13 mouse cellular contexts compared by ENCODE assay signal in genomic region chr8:61516745-61517501, GRCm38 (mm10). TPM values are rescaled to one million over a fixed set of nuclear protein-coding genes. Genes with fewer than 3 reads are reported as not detected.
DNase-seq lines count a peak whose midpoint lies in the region; ATAC-seq and TF ChIP-seq lines count a peak whose summit lies in the region.
"Had no signal": no experiment of that assay in that cellular context is flagged by ENCODE, and none has a peak within 500 bp of the region (broad histone marks: within the 10 kb centered on the region; RNA-seq: fewer than 3 reads in every experiment).

No protein-coding gene starts in this region.

- TF ChIP-seq CTCF in hindbrain, postnatal 0 days (IDR thresholded peaks at IDR 0.05; ENCODE audit: low read depth), result no peak
- no peak for TF ChIP-seq CTCF in gastrocnemius, adult 2 months (IDR thresholded peaks at IDR 0.05)
- TF ChIP-seq CTCF in intestine, postnatal 0 days (IDR thresholded peaks at IDR 0.05; ENCODE audit: low read depth), result no peak

- ATAC-seq in forebrain, embryonic 16.5 days, result no peak
- ATAC-seq in forebrain, embryonic 13.5 days, result no peak
- no peak for ATAC-seq in hindbrain, postnatal 0 days
- no peak for ATAC-seq in neural tube, embryonic 13.5 days (ENCODE audit: low read depth)
- no peak for ATAC-seq in intestine, postnatal 0 days
- no peak for ATAC-seq in megakaryocyte-erythroid progenitor cell, adult 5-6 weeks (replicated peaks; ENCODE audit: low FRiP score, low TSS enrichment, poor library complexity, severe bottlenecking)

- H3K27ac ChIP-seq in forebrain, embryonic 10.5 days, result peak overlapping the region; percentile 40; the same call in 1 of the 2 replicates
- H3K27ac ChIP-seq in forebrain, embryonic 16.5 days (ENCODE audit: low read length), result no peak overlapping the region
- peak overlapping the region; percentile 84 for H3K27ac ChIP-seq in forebrain, embryonic 13.5 days
- H3K27ac ChIP-seq in hindbrain, postnatal 0 days, result no peak overlapping the region; the same call in 1 of the 2 replicates
- peak overlapping the region; percentile 54; the same call in 1 of the 2 replicates for H3K27ac ChIP-seq in neural tube, embryonic 13.5 days (replicated peaks)
- no peak overlapping the region for H3K27ac ChIP-seq in gastrocnemius, adult 2 months
- H3K27ac ChIP-seq in intestine, postnatal 0 days (ENCODE audit: low read depth, low read length), result no peak overlapping the region
- H3K27ac ChIP-seq: intestine, embryonic 15.5 days; kidney, postnatal 0 days; liver, embryonic 13.5 days; stomach, embryonic 15.5 days had no signal

- intact Hi-C loops in gastrocnemius, adult 2 months (cut with DNase I), result loop anchor here (5.0 to 10.0 kb wide), 2 partner anchors 392 to 475 kb away; no protein-coding TSS in a partner anchor

- no peak for DNase-seq in forebrain, embryonic 10.5 days (ENCODE audit: extremely low spot score, low spot score)
- DNase-seq in hindbrain, postnatal 0 days (ENCODE audit: low spot score), result peak; percentile 31
- DNase-seq in gastrocnemius, adult 2 months, result no peak

- H3K4me1 ChIP-seq in forebrain, embryonic 10.5 days, result peaks cover 32% of the 10 kb centered on the region
- H3K4me1 ChIP-seq in forebrain, embryonic 16.5 days (replicated peaks; ENCODE audit: control insufficient read depth, insufficient read depth, low read length), result peaks cover 19% of the 10 kb centered on the region
- peaks cover 33% of the 10 kb centered on the region for H3K4me1 ChIP-seq in forebrain, embryonic 13.5 days
- peaks cover 4% of the 10 kb centered on the region; the same call in 1 of the 2 replicates for H3K4me1 ChIP-seq in hindbrain, postnatal 0 days (ENCODE audit: insufficient read depth, low read length)
- peaks cover 35% of the 10 kb centered on the region for H3K4me1 ChIP-seq in neural tube, embryonic 13.5 days (replicated peaks)
- no peaks in the 10 kb centered on the region for H3K4me1 ChIP-seq in intestine, postnatal 0 days (replicated peaks; ENCODE audit: control insufficient read depth, insufficient read depth, low read length)
- H3K4me1 ChIP-seq: intestine, embryonic 15.5 days; liver, embryonic 13.5 days; stomach, embryonic 15.5 days had no signal

- H3K4me3 ChIP-seq in forebrain, embryonic 10.5 days, result no peak overlapping the region
- no peak overlapping the region for H3K4me3 ChIP-seq in forebrain, embryonic 16.5 days (replicated peaks; ENCODE audit: low read length)
- no peak overlapping the region for H3K4me3 ChIP-seq in forebrain, embryonic 13.5 days
- H3K4me3 ChIP-seq in hindbrain, postnatal 0 days (ENCODE audit: low read length), result no peak overlapping the region
- H3K4me3 ChIP-seq in neural tube, embryonic 13.5 days, result no peak overlapping the region
- H3K4me3 ChIP-seq in gastrocnemius, adult 2 months, result no peak overlapping the region
- no peak overlapping the region for H3K4me3 ChIP-seq in intestine, postnatal 0 days (ENCODE audit: low read depth, low read length)
- H3K4me3 ChIP-seq: intestine, embryonic 15.5 days; liver, embryonic 13.5 days; myocyte; stomach, embryonic 15.5 days had no signal

- no peaks in the 10 kb centered on the region for H3K27me3 ChIP-seq in forebrain, embryonic 10.5 days (ENCODE audit: poor library complexity, severe bottlenecking)
- H3K27me3 ChIP-seq in forebrain, embryonic 16.5 days (replicated peaks; ENCODE audit: control insufficient read depth, insufficient read depth, low read length), result no peaks in the 10 kb centered on the region
- no peaks in the 10 kb centered on the region for H3K27me3 ChIP-seq in forebrain, embryonic 13.5 days
- H3K27me3 ChIP-seq in hindbrain, postnatal 0 days (ENCODE audit: insufficient read depth, low read length), result no peaks in the 10 kb centered on the region
- no peaks in the 10 kb centered on the region for H3K27me3 ChIP-seq in neural tube, embryonic 13.5 days
- no peaks in the 10 kb centered on the region for H3K27me3 ChIP-seq in intestine, postnatal 0 days (replicated peaks; ENCODE audit: control insufficient read depth, insufficient read depth, low read length)
- H3K27me3 ChIP-seq: intestine, embryonic 15.5 days; liver, embryonic 13.5 days; stomach, embryonic 15.5 days had no signal

- peaks cover 82% of the 10 kb centered on the region for H3K36me3 ChIP-seq in forebrain, embryonic 10.5 days (replicated peaks)
- H3K36me3 ChIP-seq in forebrain, embryonic 16.5 days (ENCODE audit: control insufficient read depth, insufficient read depth), result no peaks in the 10 kb centered on the region
- peaks cover 22% of the 10 kb centered on the region for H3K36me3 ChIP-seq in forebrain, embryonic 13.5 days (ENCODE audit: poor library complexity, severe bottlenecking)
- H3K36me3 ChIP-seq in hindbrain, postnatal 0 days (ENCODE audit: insufficient read depth, low read length), result peaks cover 5% of the 10 kb centered on the region; the same call in 1 of the 2 replicates
- H3K36me3 ChIP-seq in neural tube, embryonic 13.5 days, result peaks cover 19% of the 10 kb centered on the region
- H3K36me3 ChIP-seq in intestine, postnatal 0 days (ENCODE audit: control insufficient read depth, insufficient read depth), result peaks cover 67% of the 10 kb centered on the region
- H3K36me3 ChIP-seq: liver, embryonic 13.5 days had no signal

- H3K9me3 ChIP-seq in forebrain, embryonic 10.5 days, result no peaks in the 10 kb centered on the region
- no peaks in the 10 kb centered on the region for H3K9me3 ChIP-seq in forebrain, embryonic 16.5 days (ENCODE audit: control insufficient read depth, low read length)
- H3K9me3 ChIP-seq in forebrain, embryonic 13.5 days (replicated peaks), result no peaks in the 10 kb centered on the region
- no peaks in the 10 kb centered on the region for H3K9me3 ChIP-seq in hindbrain, postnatal 0 days (ENCODE audit: low read length)
- no peaks in the 10 kb centered on the region for H3K9me3 ChIP-seq in neural tube, embryonic 13.5 days
- H3K9me3 ChIP-seq in intestine, postnatal 0 days (ENCODE audit: control insufficient read depth), result no peaks in the 10 kb centered on the region
- H3K9me3 ChIP-seq: intestine, embryonic 15.5 days; liver, embryonic 13.5 days; stomach, embryonic 15.5 days had no signal

- no peak overlapping the region for H3K4me2 ChIP-seq in forebrain, embryonic 16.5 days (ENCODE audit: low read length)
- peak overlapping the region; percentile 27; the same call in 1 of the 2 replicates for H3K4me2 ChIP-seq in forebrain, embryonic 13.5 days
- H3K4me2 ChIP-seq in hindbrain, postnatal 0 days (ENCODE audit: low read depth, low read length), result peak overlapping the region; percentile 27; the same call in 1 of the 2 replicates
- H3K4me2 ChIP-seq in neural tube, embryonic 13.5 days, result peak overlapping the region; percentile 49
- no peak overlapping the region for H3K4me2 ChIP-seq in intestine, postnatal 0 days (replicated peaks; ENCODE audit: low read depth)
- H3K4me2 ChIP-seq: intestine, embryonic 15.5 days; liver, embryonic 13.5 days; stomach, embryonic 15.5 days had no signal

- 92% methylated on average over 8 of the region's 8 CpGs for WGBS in forebrain, embryonic 10.5 days
- WGBS in forebrain, embryonic 16.5 days, result 62% methylated on average over 8 of the region's 8 CpGs
- WGBS in forebrain, embryonic 13.5 days, result 61% methylated on average over 8 of the region's 8 CpGs
- WGBS in hindbrain, postnatal 0 days, result 51% methylated on average over 8 of the region's 8 CpGs
- 56% methylated on average over 8 of the region's 8 CpGs for WGBS in neural tube, embryonic 13.5 days
- WGBS in intestine, postnatal 0 days, result 79% methylated on average over 8 of the region's 8 CpGs

- H3K9ac ChIP-seq in forebrain, embryonic 16.5 days (replicated peaks; ENCODE audit: low read depth, low read length), result no peak overlapping the region
- no peak overlapping the region for H3K9ac ChIP-seq in forebrain, embryonic 13.5 days
- H3K9ac ChIP-seq in hindbrain, postnatal 0 days (replicated peaks; ENCODE audit: low read length), result no peak overlapping the region
- 0 out of 2 replicates have a peak overlapping the region, but pooled peaks have one; percentile 31 for H3K9ac ChIP-seq in neural tube, embryonic 13.5 days
- H3K9ac ChIP-seq in intestine, postnatal 0 days (ENCODE audit: low read depth, low read length), result no peak overlapping the region
- H3K9ac ChIP-seq: intestine, embryonic 15.5 days; liver, embryonic 13.5 days; stomach, embryonic 15.5 days had no signal

RNA-seq across cellular contexts. Expression of gene Cbr4, which starts 29.4 kb away (rescaled TPM):
- polyA plus RNA-seq in forebrain, embryonic 10.5 days (2016; fragmentation: Nextera tagmentation; extraction: Ambion mirVana), result 30.2 and 32.4 TPM in 2 replicates
- 19.6 and 22.1 TPM in 2 replicates for polyA plus RNA-seq in forebrain, embryonic 16.5 days (2015; fragmentation: Nextera tagmentation; extraction: Ambion mirVana)
- polyA plus RNA-seq in forebrain, embryonic 13.5 days (2015; fragmentation: Nextera tagmentation; extraction: Ambion mirVana), result 25.1 and 26.6 TPM in 2 replicates
- 3.7 and 10.1 TPM in 2 replicates for total RNA-seq in hindbrain, postnatal 0 days (2014; rRNA removed)
- 24.5 and 27.9 TPM in 2 replicates for polyA plus RNA-seq in hindbrain, postnatal 0 days (2015; fragmentation: Nextera tagmentation; extraction: Ambion mirVana)
- 21.7 and 23.1 TPM in 2 replicates for polyA plus RNA-seq in neural tube, embryonic 13.5 days (2015; fragmentation: Nextera tagmentation; extraction: Ambion mirVana)
- total RNA-seq in gastrocnemius, adult 2 months (2021), result 10 to 100 TPM; 31.5 to 42.1 TPM
- polyA plus RNA-seq in intestine, postnatal 0 days (2015; fragmentation: Nextera tagmentation; extraction: Ambion mirVana), result 50.2 and 51.2 TPM in 2 replicates
- 13.0 and 31.4 TPM in 2 replicates for total RNA-seq in megakaryocyte-erythroid progenitor cell, adult 5-6 weeks (2014; fragmentation: Nextera tagmentation)
- total RNA-seq in megakaryocyte-erythroid progenitor cell, adult 5-6 weeks (2017), result 54.0 and 56.1 TPM in 2 replicates

Comparison
In these comparisons a context has a peak if more than half of its experiments do, and no peak if none do; other contexts are left out.
1. H3K27ac ChIP-seq: peak in forebrain, embryonic 10.5 days (single experiment), forebrain, embryonic 13.5 days (single experiment) and neural tube, embryonic 13.5 days (single experiment); none in forebrain, embryonic 16.5 days (single experiment), hindbrain, postnatal 0 days (single experiment), gastrocnemius, adult 2 months (single experiment) and intestine, postnatal 0 days (single experiment).
2. H3K4me2 ChIP-seq: peak in forebrain, embryonic 13.5 days (single experiment), hindbrain, postnatal 0 days (single experiment) and neural tube, embryonic 13.5 days (single experiment); none in forebrain, embryonic 16.5 days (single experiment) and intestine, postnatal 0 days (single experiment).